Mouse (Mus musculus) liver, embryonic 15.5 days (tissue): ENCODE results near the gene Htr2b. TPM values are rescaled to one million over a fixed set of nuclear protein-coding genes. Genes with fewer than 3 reads are reported as not detected.

Source experiments
- ATAC-seq: fragments of 200-750 bp; cut with Nextera tagmentation; 2 replicates; pipeline ENCODE4 v1.8.0; 2017; ENCODE audit warnings: moderate number of reproducible peaks, mild to moderate bottlenecking, moderate library complexity; ENCODE audit not compliant: insufficient read depth
- H3K27ac ChIP-seq: fragments of 300-500 bp; sonication (generic); replicated peaks from 2 replicates; pipeline ENCODE4 v1.5.1; 2015; ENCODE audit warnings: mild to moderate bottlenecking, inconsistent platforms
- H3K27me3 ChIP-seq: fragments of 300-500 bp; sonication (generic); 2 replicates; pipeline ENCODE4 v1.6.1; 2015; ENCODE audit warnings: mild to moderate bottlenecking, inconsistent platforms
- H3K36me3 ChIP-seq: fragments of 300-500 bp; sonication (generic); replicated peaks from 2 replicates; pipeline ENCODE4 v1.6.1; 2015; ENCODE audit warnings: moderate library complexity, mild to moderate bottlenecking, inconsistent platforms
- H3K4me1 ChIP-seq: fragments of 300-500 bp; sonication (generic); replicated peaks from 2 replicates; pipeline ENCODE4 v1.6.1; 2015; ENCODE audit warnings: inconsistent platforms
- H3K4me2 ChIP-seq: fragments of 300-500 bp; sonication (generic); 2 replicates; pipeline ENCODE4 v1.6.1; 2015; ENCODE audit warnings: moderate library complexity, mild to moderate bottlenecking, inconsistent platforms
- H3K4me3 ChIP-seq: fragments of 300-500 bp; sonication (generic); replicated peaks from 2 replicates; pipeline ENCODE4 v1.5.1; 2015; ENCODE audit warnings: mild to moderate bottlenecking, inconsistent platforms
- H3K9ac ChIP-seq: fragments of 300-500 bp; sonication (generic); 2 replicates; pipeline ENCODE4 v1.6.1; 2015; ENCODE audit warnings: moderate library complexity, mild to moderate bottlenecking, inconsistent platforms
- H3K9me3 ChIP-seq: fragments of 300-500 bp; sonication (generic); replicated peaks from 2 replicates; pipeline ENCODE4 v1.6.1; 2016; ENCODE audit warnings: inconsistent platforms
- WGBS: fragments of 180-500 bp; shearing (Covaris S2); methylation state at CpG from one replicate; pipeline ENCODE4 v1.1.7; 2015; ENCODE audit warnings: mixed read lengths; ENCODE audit not compliant: insufficient replicate concordance; 5-methylcytosine and 5-hydroxymethylcytosine counted together
- polyA plus RNA-seq: library from polyadenylated mRNA; unstranded; fragments of >200 nt; fragmentation: Nextera tagmentation; extraction: Ambion mirVana; gene quantifications from 2 replicates; pipeline ENCODE4 v1.2.1, GENCODE M21; 2015

Htr2b gene
- polyA plus RNA-seq: 0.07 and 0.15 TPM in 2 replicates

GRCm38 (mm10) chr1:86111779-86112178 lies at the start of gene Htr2b:
Gene Htr2b (minus strand): TSS chr1:86111970.
- no peak for ATAC-seq
- H3K4me2 ChIP-seq: no peak within 1 kb of the TSS
- H3K36me3 ChIP-seq: peaks cover 23% of the 10 kb centered on the region
- H3K27me3 ChIP-seq: no peaks in the 10 kb centered on the region
- no peak within 1 kb of the TSS for H3K4me3 ChIP-seq
- no peak within 1 kb of the TSS for H3K9ac ChIP-seq
- no peaks in the 10 kb centered on the region for H3K9me3 ChIP-seq
- 71% methylated on average over 6 of the region's 6 CpGs for WGBS
- no peak within 1 kb of the TSS for H3K27ac ChIP-seq
- no peaks in the 10 kb centered on the region for H3K4me1 ChIP-seq

- H3K27ac ChIP-seq: peak overlapping the region; percentile 89
- H3K36me3 ChIP-seq: peaks cover 38% of the 10 kb centered on the region
- ATAC-seq: peak; percentile 89
- WGBS: 14% methylated on average over 5 of the region's 5 CpGs
- no peaks in the 10 kb centered on the region for H3K27me3 ChIP-seq
- H3K9me3 ChIP-seq: no peaks in the 10 kb centered on the region
- peak overlapping the region; percentile 6; the same call in 1 of the 2 replicates for H3K9ac ChIP-seq
- peak overlapping the region; percentile 25; the same call in 1 of the 2 replicates for H3K4me3 ChIP-seq
- H3K4me1 ChIP-seq: peaks cover 54% of the 10 kb centered on the region
- H3K4me2 ChIP-seq: peak overlapping the region; percentile 59
Measured at GRCm38 (mm10) chr1:86161061-86161460, 49.3 kb upstream of the Htr2b start.

- Histone ChIP-seq H3K9ac (peak overlapping the region; percentile 23; the same call in 1 of the 2 replicates), H3K4me3 (peak overlapping the region; percentile 25; the same call in 1 of the 2 replicates), H3K36me3 (peaks cover 34% of the 10 kb centered on the region), H3K4me2 (peak overlapping the region; percentile 59), H3K27ac (peak overlapping the region; percentile 89), H3K9me3 (no peaks in the 10 kb centered on the region), H3K27me3 (no peaks in the 10 kb centered on the region), H3K4me1 (peaks cover 60% of the 10 kb centered on the region)
- 19% methylated on average over 5 of the region's 5 CpGs for WGBS
- ATAC-seq: peak; percentile 95
Measured at GRCm38 (mm10) chr1:86160479-86160878, 48.7 kb upstream of the Htr2b start.

GRCm38 (mm10) chr1:86160059-86160458 lies 48.3 kb upstream of the Htr2b start:
- H3K27ac ChIP-seq: peak overlapping the region; percentile 89
- 41% methylated on average over 6 of the region's 6 CpGs for WGBS
- H3K4me1 ChIP-seq: peaks cover 64% of the 10 kb centered on the region
- no peaks in the 10 kb centered on the region for H3K27me3 ChIP-seq
- ATAC-seq: peak; percentile 73
- H3K4me2 ChIP-seq: peak overlapping the region; percentile 59
- no peaks in the 10 kb centered on the region for H3K9me3 ChIP-seq
- 0 out of 2 replicates have a peak overlapping the region, but pooled peaks have one; percentile 17 for H3K9ac ChIP-seq
- peaks cover 31% of the 10 kb centered on the region for H3K36me3 ChIP-seq
- H3K4me3 ChIP-seq: no peak overlapping the region

- 0 out of 2 replicates have a peak overlapping the region, but pooled peaks have one; percentile 84 for H3K4me2 ChIP-seq
- 0 out of 2 replicates have a peak, but pooled peaks cover 13% of the 10 kb centered on the region for H3K36me3 ChIP-seq
- no peak overlapping the region for H3K4me3 ChIP-seq
- peaks cover 67% of the 10 kb centered on the region for H3K4me1 ChIP-seq
- no peaks in the 10 kb centered on the region for H3K27me3 ChIP-seq
- ATAC-seq: no peak
- no peak overlapping the region for H3K27ac ChIP-seq
- no peaks in the 10 kb centered on the region for H3K9me3 ChIP-seq
- 81% methylated on average over 6 of the region's 6 CpGs for WGBS
- 0 out of 2 replicates have a peak overlapping the region, but pooled peaks have one; percentile 7 for H3K9ac ChIP-seq
Measured at GRCm38 (mm10) chr1:86156595-86156994, 44.8 kb upstream of the Htr2b start.

GRCm38 (mm10) chr1:86156075-86156474 lies 44.3 kb upstream of the Htr2b start:
- no peak for ATAC-seq
- H3K27ac ChIP-seq: no peak overlapping the region

GRCm38 (mm10) chr1:86154824-86155164 lies 43.0 kb upstream of the Htr2b start:
- ATAC-seq: peak; percentile 29
- Histone ChIP-seq H3K4me3 (peak overlapping the region; percentile 68), H3K36me3 (0 out of 2 replicates have a peak, but pooled peaks cover 6% of the 10 kb centered on the region), H3K4me1 (peaks cover 50% of the 10 kb centered on the region), H3K9me3 (no peaks in the 10 kb centered on the region), H3K4me2 (peak overlapping the region; percentile 84), H3K27me3 (no peaks in the 10 kb centered on the region), H3K27ac (peak overlapping the region; percentile 91), H3K9ac (peak overlapping the region; percentile 61)
- WGBS: 0% methylated on average over 18 of the region's 18 CpGs

More at GRCm38 (mm10) chr1:86156075-86156474, 44.3 kb upstream of the Htr2b start:
- 0 out of 2 replicates have a peak overlapping the region, but pooled peaks have one; percentile 68 for H3K4me3 ChIP-seq
- WGBS: 66% methylated on average over 3 of the region's 3 CpGs
- H3K4me1 ChIP-seq: peaks cover 61% of the 10 kb centered on the region
- H3K9ac ChIP-seq: peak overlapping the region; percentile 7; the same call in 1 of the 2 replicates
- H3K27me3 ChIP-seq: no peaks in the 10 kb centered on the region
- H3K36me3 ChIP-seq: 0 out of 2 replicates have a peak, but pooled peaks cover 7% of the 10 kb centered on the region
- H3K4me2 ChIP-seq: peak overlapping the region; percentile 84
- no peaks in the 10 kb centered on the region for H3K9me3 ChIP-seq

- Histone ChIP-seq H3K9me3 (no peaks in the 10 kb centered on the region), H3K4me1 (peaks cover 50% of the 10 kb centered on the region), H3K4me3 (peak within 1 kb of the TSS; percentile 68), H3K4me2 (peak within 1 kb of the TSS; percentile 84), H3K27ac (peak within 1 kb of the TSS; percentile 91), H3K27me3 (no peaks in the 10 kb centered on the region), H3K9ac (peak within 1 kb of the TSS; percentile 61), H3K36me3 (0 out of 2 replicates have a peak, but pooled peaks cover 6% of the 10 kb centered on the region)
- WGBS: 2% methylated on average over 40 of the region's 40 CpGs
- ATAC-seq: peak; percentile 99
Measured at GRCm38 (mm10) chr1:86154133-86154823, 42.5 kb upstream of the Htr2b start, which contains the start of gene Armc9. Gene Armc9 (plus strand): TSS chr1:86154780.

- no peak overlapping the region for H3K9ac ChIP-seq
- H3K36me3 ChIP-seq: no peaks in the 10 kb centered on the region
- peaks cover 39% of the 10 kb centered on the region for H3K4me1 ChIP-seq
- no peak for ATAC-seq
- no peak overlapping the region for H3K4me2 ChIP-seq
- no peaks in the 10 kb centered on the region for H3K27me3 ChIP-seq
- no peak overlapping the region for H3K4me3 ChIP-seq
- no peak overlapping the region for H3K27ac ChIP-seq
- H3K9me3 ChIP-seq: no peaks in the 10 kb centered on the region
- 66% methylated on average over 1 of the region's 1 CpGs for WGBS
Measured at GRCm38 (mm10) chr1:86152618-86153017, 40.8 kb upstream of the Htr2b start.

GRCm38 (mm10) chr1:86151376-86151775 lies 39.6 kb upstream of the Htr2b start:
- no peaks in the 10 kb centered on the region for H3K9me3 ChIP-seq
- H3K4me1 ChIP-seq: peaks cover 37% of the 10 kb centered on the region
- no peak overlapping the region for H3K4me3 ChIP-seq
- WGBS: 62% methylated on average over 7 of the region's 7 CpGs
- no peak overlapping the region for H3K27ac ChIP-seq
- H3K4me2 ChIP-seq: no peak overlapping the region
- no peak overlapping the region for H3K9ac ChIP-seq
- no peaks in the 10 kb centered on the region for H3K27me3 ChIP-seq
- H3K36me3 ChIP-seq: no peaks in the 10 kb centered on the region
- ATAC-seq: no peak

- H3K36me3 ChIP-seq: no peaks in the 10 kb centered on the region
- no peak overlapping the region for H3K4me3 ChIP-seq
- H3K9ac ChIP-seq: no peak overlapping the region
- H3K9me3 ChIP-seq: no peaks in the 10 kb centered on the region
- no peaks in the 10 kb centered on the region for H3K27me3 ChIP-seq
- no peak overlapping the region for H3K27ac ChIP-seq
- peaks cover 32% of the 10 kb centered on the region for H3K4me1 ChIP-seq
- ATAC-seq: no peak
- 55% methylated on average over 6 of the region's 6 CpGs for WGBS
- H3K4me2 ChIP-seq: no peak overlapping the region
Measured at GRCm38 (mm10) chr1:86150929-86151328, 39.2 kb upstream of the Htr2b start.
